In the genomic region with DNA sequence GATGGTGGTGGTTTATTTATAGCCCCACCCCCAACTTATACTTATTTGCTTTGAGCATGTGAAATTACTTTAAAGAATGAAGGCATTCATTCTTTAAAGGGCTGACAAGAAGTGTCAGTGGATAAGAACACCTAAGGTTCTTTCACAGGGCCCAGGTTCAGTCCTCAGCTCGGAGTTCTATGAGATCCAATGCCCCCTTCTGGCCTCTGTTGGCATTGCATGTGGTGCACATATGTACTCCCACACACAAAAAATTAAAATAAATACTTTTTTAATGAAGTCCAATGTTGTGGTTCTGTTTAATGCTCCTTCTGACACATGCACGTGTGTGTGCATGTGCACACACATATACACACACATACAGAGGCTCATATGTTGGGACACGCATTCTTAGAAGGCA, we compare ENCODE assay signal across 9 mouse cellular contexts.
A peak's percentile ranks its signal among the peaks of the same experiment; 100 is the strongest.
DNase-seq lines count a peak whose midpoint lies in the region; ATAC-seq and TF ChIP-seq lines count a peak whose summit lies in the region.
"Had no signal": no experiment of that assay in that cellular context is flagged by ENCODE, and none has a peak within 500 bp of the region (broad histone marks: within the 10 kb centered on the region; RNA-seq: fewer than 3 reads in every experiment).

No protein-coding gene starts in this region.

- H3K36me3 ChIP-seq in heart, postnatal 0 days (replicated peaks; ENCODE audit: control insufficient read depth, insufficient read depth, low read length): no peaks in the 10 kb centered on the region
- H3K36me3 ChIP-seq in heart, embryonic 12.5 days: 0 out of 2 replicates have a peak, but pooled peaks cover 6% of the 10 kb centered on the region
- H3K36me3 ChIP-seq: midbrain, embryonic 12.5 days had no signal

- DNase-seq in heart, postnatal 0 days (ENCODE audit: low spot score): peak; percentile 21
- peak; percentile 7 to 62 for DNase-seq in spleen, postnatal 10 days (ENCODE audit: low spot score in 2 of 2)
- no peak for DNase-seq in spleen, postnatal 36 days (ENCODE audit: low spot score in 2 of 2)
- DNase-seq in cerebellum, adult 2 months: peak in 1 of 2 experiments; percentile 55
- peak; percentile 35 for DNase-seq in layer of hippocampus, adult 11-12 months (ENCODE audit: low spot score)
- peak; percentile 63 for DNase-seq in naive thymus-derived CD4-positive, alpha-beta T cell, adult 2 months (ENCODE audit: low read depth)
- no peak for DNase-seq in right cerebral cortex, adult 18-20 months

- H3K4me3 ChIP-seq in heart, postnatal 0 days (ENCODE audit: low read depth, low read length): no peak overlapping the region
- no peak overlapping the region for H3K4me3 ChIP-seq in heart, embryonic 12.5 days
- H3K4me3 ChIP-seq in cerebellum, adult 2 months (replicated peaks; ENCODE audit: insufficient read depth, low read depth, low read length): no peak overlapping the region
- H3K4me3 ChIP-seq: midbrain, embryonic 12.5 days had no signal

- no peak for ATAC-seq in heart, postnatal 0 days (ENCODE audit: insufficient read depth, low read depth)
- ATAC-seq in heart, embryonic 12.5 days (ENCODE audit: insufficient number of reproducible peaks, low FRiP score): no peak

- TF ChIP-seq EP300 in heart, postnatal 0 days (IDR thresholded peaks at IDR 0.05; ENCODE audit: low read depth): no peak

- H3K9ac ChIP-seq in heart, postnatal 0 days (replicated peaks; ENCODE audit: low read depth, low read length): no peak overlapping the region
- no peak overlapping the region for H3K9ac ChIP-seq in heart, embryonic 12.5 days
- H3K9ac ChIP-seq: midbrain, embryonic 12.5 days had no signal

- no peak overlapping the region for H3K27ac ChIP-seq in heart, postnatal 0 days (ENCODE audit: low read depth)
- no peak overlapping the region for H3K27ac ChIP-seq in heart, embryonic 12.5 days (ENCODE audit: poor library complexity, severe bottlenecking)
- no peak overlapping the region for H3K27ac ChIP-seq in cerebellum, adult 2 months (ENCODE audit: insufficient read depth, low read length)
- H3K27ac ChIP-seq: midbrain, embryonic 12.5 days had no signal

- 80% methylated on average over 3 of the region's 3 CpGs for WGBS in heart, postnatal 0 days
- 81% methylated on average over 3 of the region's 3 CpGs for WGBS in heart, embryonic 12.5 days
- WGBS in cerebellum, adult 2 months: 83% methylated on average over 3 of the region's 3 CpGs

- H3K27me3 ChIP-seq in heart, postnatal 0 days (ENCODE audit: control insufficient read depth, insufficient read depth, low read length): no peaks in the 10 kb centered on the region
- no peaks in the 10 kb centered on the region for H3K27me3 ChIP-seq in heart, embryonic 12.5 days (replicated peaks)
- H3K27me3 ChIP-seq in cerebellum, adult 2 months (ENCODE audit: control insufficient read depth, insufficient read depth, low read length): no peaks in the 10 kb centered on the region

- H3K4me2 ChIP-seq in heart, postnatal 0 days (ENCODE audit: low read depth, low read length): no peak overlapping the region
- no peak overlapping the region for H3K4me2 ChIP-seq in heart, embryonic 12.5 days
- H3K4me2 ChIP-seq: midbrain, embryonic 12.5 days had no signal

- TF ChIP-seq POLR2A in cerebellum, adult 2 months (IDR thresholded peaks at IDR 0.05; ENCODE audit: borderline replicate concordance, insufficient read depth, low read length): no peak

- peak; percentile 45 for TF ChIP-seq CTCF in heart, postnatal 0 days (IDR thresholded peaks at IDR 0.05; ENCODE audit: low read depth)
- TF ChIP-seq CTCF in cerebellum, adult 2 months (IDR thresholded peaks at IDR 0.05; ENCODE audit: borderline replicate concordance, insufficient read depth, low read depth, low read length): peak; percentile 53; the same call in 1 of the 2 replicates

- peaks cover 5% of the 10 kb centered on the region; the same call in 1 of the 2 replicates for H3K4me1 ChIP-seq in heart, postnatal 0 days (ENCODE audit: control insufficient read depth, insufficient read depth)
- peaks cover 39% of the 10 kb centered on the region for H3K4me1 ChIP-seq in heart, embryonic 12.5 days (replicated peaks)
- peaks cover 21% of the 10 kb centered on the region for H3K4me1 ChIP-seq in cerebellum, adult 2 months (ENCODE audit: control insufficient read depth, insufficient read depth, low read length)

- no peaks in the 10 kb centered on the region for H3K9me3 ChIP-seq in heart, postnatal 0 days (replicated peaks; ENCODE audit: control insufficient read depth, low read length)
- H3K9me3 ChIP-seq in heart, embryonic 12.5 days (replicated peaks): peaks cover 3% of the 10 kb centered on the region; the same call in 1 of the 2 replicates

Comparison
In these comparisons a context has a peak if more than half of its experiments do, and no peak if none do; other contexts are left out.
1. DNase-seq: peak in heart, postnatal 0 days (single experiment), spleen, postnatal 10 days (2 of 2), layer of hippocampus, adult 11-12 months (single experiment) and naive thymus-derived CD4-positive, alpha-beta T cell, adult 2 months (single experiment); none in spleen, postnatal 36 days (0 of 2) and right cerebral cortex, adult 18-20 months (single experiment).